Mouse (Mus musculus) CH12.LX (cell line): ENCODE results near the gene Noxo1.

Source experiments
- CTCF ChIP-seq, 2 experiments: IDR thresholded peaks in 1 of 2; conservative IDR thresholded peaks in 1 of 2; 2 replicates each; pipeline ENCODE4 v1.5.1; 2011 to 2012; ENCODE audit warnings: low read depth in 2 of 2, low read length in 2 of 2, improper control_type of control experiment in 1 of 2, inconsistent platforms in 1 of 2, mild to moderate bottlenecking in 1 of 2, moderate library complexity in 1 of 2
- E2F4 ChIP-seq: IDR thresholded peaks from 2 replicates; pipeline ENCODE4 v1.6.1; 2011; ENCODE audit warnings: low read depth, low read length, improper control_type of control experiment; ENCODE audit not compliant: insufficient replicate concordance
- ELF1 ChIP-seq: IDR thresholded peaks from 2 replicates; pipeline ENCODE4 v1.6.1; 2014; ENCODE audit warnings: low read depth, mild to moderate bottlenecking, inconsistent platforms, low read length, improper control_type of control experiment
- NRF1 ChIP-seq: IDR thresholded peaks from 2 replicates; pipeline ENCODE4 v1.6.1; 2014; ENCODE audit warnings: low read depth, mild to moderate bottlenecking, inconsistent platforms, low read length, improper control_type of control experiment, moderate library complexity
- POLR2A ChIP-seq: IDR thresholded peaks from 2 replicates; pipeline ENCODE4 v1.6.1; 2011; ENCODE audit warnings: low read depth, mild to moderate bottlenecking, improper control_type of control experiment, low read length
- SIN3A ChIP-seq: IDR thresholded peaks from 2 replicates; pipeline ENCODE4 v1.6.1; 2012; ENCODE audit warnings: low read length, improper control_type of control experiment, inconsistent platforms
- SMC3 ChIP-seq: IDR thresholded peaks from 2 replicates; pipeline ENCODE4 v1.6.1; 2011; ENCODE audit warnings: low read depth, low read length, improper control_type of control experiment

GRCm38 (mm10) chr17:24722220-24722924, 26.3 kb downstream of the Noxo1 start:
- TF ChIP-seq CTCF (conservative IDR thresholded peaks at IDR 0.05 in 1 of 2, IDR thresholded peaks at IDR 0.05 in 1 of 2; ENCODE audit: low read depth in 2 of 2, low read length in 2 of 2) (no peak), SMC3 (no peak), POLR2A (peak; percentile 63), NRF1 (0 out of 2 replicates have a peak, but pooled peaks have one; percentile 10), ELF1 (no peak), SIN3A (no peak), E2F4 (no peak)
